Mouse (Mus musculus) G1E-ER4 (cell line): ENCODE results near the gene Adgrv1. TPM values are rescaled to one million over a fixed set of nuclear protein-coding genes. Genes with fewer than 3 reads are reported as not detected.

ENCODE experiments used
- GATA1 ChIP-seq: IDR thresholded peaks from one replicate; pipeline ENCODE4 v1.8.0; 2012; ENCODE audit warnings: low read length, inconsistent platforms
- polyA plus RNA-seq: library from polyadenylated mRNA; stranded (reverse); fragments of >175 nt; gene quantifications from 2 replicates; pipeline ENCODE4 v1.2.3, GENCODE M21; 2012

Gene Adgrv1
- polyA plus RNA-seq, 1 experiment = not detected

DNA sequence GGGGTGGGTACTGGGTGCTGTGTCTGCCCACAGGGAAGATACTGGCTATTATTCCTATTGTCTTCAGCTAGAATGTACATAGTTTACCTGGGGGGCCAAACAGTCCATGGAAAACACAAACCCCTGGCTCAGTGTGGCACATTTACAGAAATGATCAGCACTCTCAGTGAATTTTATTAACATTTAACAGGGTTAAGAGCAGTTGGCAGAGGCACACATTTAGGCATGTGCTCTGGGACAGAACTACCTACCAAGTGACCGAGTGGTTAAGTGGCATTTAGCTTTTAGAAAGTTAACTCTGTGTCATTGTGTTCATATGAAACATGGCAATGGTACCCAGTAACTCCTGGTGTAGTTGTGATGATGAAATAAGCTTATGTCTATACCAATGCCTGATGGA, 304.8 kb downstream of the Adgrv1 start:
- no peak for TF ChIP-seq GATA1

DNA sequence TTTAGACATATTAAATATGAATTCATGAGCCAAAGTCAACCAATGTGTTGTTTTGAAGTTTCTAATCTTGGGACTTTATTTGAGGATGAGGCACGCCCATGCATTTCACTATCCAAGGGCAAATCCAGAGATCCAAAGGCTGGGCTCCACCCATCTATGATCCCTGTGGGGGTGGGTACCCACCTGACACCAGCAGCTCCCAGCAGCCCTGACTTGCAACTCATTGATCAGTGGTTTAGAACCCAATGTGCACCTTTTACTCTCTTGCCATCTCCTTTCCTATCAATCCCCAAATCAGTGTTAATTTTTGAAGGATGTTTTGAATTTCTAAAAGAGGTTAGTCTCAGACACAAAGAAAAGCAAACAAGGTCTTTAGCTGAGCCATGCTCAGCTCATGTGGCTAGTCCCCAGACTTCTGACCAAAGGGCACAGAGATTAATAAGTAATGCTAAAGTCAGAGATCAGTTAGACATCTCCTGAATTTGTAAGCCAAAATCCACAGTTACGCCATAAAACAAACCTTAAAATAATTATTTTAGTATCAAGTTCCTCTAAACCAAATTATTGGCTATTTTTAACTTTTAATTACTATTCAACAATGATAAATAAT, 307.2 kb downstream of the Adgrv1 start:
- no peak for TF ChIP-seq GATA1

DNA sequence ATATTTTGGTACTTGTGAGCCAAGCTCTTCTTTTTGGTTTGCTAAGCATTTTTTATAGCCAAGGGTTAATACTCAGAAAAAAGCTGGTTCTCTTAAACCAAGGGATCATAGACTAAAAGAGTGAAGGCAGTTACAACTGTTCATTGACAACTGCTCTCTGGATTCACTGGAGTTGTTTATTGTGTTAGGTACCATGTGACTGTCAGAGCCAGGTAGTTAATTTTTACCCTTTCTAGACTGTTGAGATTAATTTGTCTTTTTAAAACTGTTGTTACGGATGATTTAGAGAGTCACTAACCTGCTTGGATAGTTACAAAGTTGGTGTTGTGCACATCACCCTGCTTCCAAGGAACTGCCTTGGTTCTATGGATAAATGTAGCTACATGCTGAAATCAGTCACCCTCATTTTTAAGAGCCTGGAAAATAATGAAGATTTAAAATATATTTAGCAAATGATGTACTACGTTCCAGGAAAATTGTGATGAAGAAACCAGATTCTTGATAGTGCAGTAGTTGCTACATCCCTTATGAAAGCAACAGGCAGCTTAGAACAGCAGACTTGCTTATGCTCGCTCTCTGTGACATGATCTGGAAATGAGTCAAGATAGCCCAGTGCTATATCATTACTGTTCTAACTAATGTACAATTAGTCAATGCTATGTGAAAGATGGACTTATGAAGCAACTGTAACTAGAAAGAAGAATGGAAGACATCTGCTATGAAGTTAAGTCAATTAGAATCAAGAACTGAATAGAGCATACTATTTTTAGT, 309.2 kb downstream of the Adgrv1 start:
- TF ChIP-seq GATA1 = no peak

DNA sequence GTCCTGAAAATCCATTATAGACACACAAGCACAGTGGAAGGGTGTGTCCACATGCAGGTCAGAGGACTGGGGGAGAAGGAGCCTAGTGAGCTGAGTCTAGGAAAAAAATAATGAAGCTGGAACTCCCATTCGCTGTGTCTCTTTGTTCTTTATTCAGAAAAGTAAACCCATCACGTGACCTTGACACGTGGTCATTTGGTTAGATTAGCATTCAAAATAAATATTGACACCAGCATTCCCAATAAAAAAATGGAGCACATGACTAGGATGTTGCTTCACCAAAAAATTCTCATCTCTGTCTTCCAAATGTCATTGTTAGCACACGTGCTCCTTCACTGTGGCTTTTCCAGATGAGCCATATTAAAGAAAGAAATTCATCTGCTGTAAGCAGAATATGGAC, 316.4 kb downstream of the Adgrv1 start:
- no peak for TF ChIP-seq GATA1

DNA sequence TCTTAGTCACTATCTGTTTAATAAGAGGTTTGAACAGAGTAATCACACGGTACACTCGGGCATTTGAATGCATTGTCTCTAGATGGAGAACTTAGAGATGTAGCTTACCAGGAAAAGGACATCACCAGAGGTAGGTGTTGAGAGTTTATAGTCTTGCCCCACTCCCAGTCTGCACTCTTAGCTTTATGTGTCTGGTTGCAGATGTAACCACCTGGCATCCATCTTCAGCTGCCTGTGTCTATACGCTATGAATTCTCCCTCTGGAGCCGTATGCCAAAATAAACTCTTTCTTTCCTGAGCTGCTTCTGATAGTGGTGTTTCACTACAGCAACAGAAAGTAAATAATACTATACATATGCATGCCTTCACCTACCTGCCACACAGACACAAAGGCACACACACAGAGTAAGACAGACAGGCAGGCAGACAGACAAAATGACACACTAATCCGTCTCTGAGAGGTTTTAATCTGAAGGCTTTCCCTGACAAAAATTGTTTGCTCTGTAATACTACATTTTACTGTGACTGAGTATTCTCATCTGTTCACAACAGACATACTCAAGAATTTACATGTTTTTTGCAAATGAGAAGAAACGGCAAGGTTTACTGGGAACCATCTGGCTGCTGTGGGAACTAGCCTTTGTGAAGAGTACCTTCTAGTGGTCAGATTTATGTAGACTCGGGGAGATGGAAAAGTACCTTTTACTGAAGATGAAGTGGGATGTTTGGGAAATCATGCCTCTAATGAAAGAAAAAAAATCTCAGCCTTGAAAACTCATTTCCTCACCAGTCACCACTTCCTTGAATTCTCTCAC, 318.4 kb downstream of the Adgrv1 start:
- no peak for TF ChIP-seq GATA1

DNA sequence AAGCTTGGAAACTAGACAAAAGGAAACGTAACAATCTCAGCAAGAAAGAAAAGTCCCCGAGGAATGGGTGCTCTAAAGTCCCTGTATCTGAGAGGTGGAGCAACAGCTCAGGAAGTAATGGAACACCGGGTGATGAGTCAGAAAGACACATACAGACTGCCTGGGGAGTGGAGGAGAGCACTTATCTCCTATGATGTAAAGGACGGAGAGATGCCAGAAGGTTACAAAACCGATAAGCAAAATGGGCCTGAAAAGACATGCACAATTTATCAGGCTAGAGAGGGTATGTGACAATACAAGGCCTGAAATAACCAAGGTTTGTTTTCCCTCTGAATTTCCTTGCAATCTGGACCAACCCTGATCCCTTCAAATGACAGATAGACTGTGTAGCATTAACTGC, 320.8 kb downstream of the Adgrv1 start:
- TF ChIP-seq GATA1 = no peak

DNA sequence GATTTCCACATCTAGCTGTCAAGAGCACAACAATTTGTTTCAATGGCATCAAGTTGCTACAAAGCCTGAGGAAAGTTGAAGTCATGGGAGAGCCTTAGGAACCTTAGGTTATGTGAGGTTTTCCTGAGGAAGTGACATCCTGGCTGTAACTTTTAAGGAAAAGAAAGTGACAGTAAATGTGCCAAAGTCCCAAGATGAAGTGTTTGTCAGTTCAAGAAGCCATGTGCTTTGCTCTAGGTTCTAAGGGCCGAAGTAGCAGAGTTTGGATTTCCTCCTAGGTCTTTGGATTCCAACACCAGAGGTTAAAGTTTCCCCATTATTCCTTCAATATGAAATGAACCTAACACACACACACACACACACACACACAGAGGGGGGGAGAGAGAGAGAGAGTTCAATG, 332.1 kb downstream of the Adgrv1 start:
- no peak for TF ChIP-seq GATA1

DNA sequence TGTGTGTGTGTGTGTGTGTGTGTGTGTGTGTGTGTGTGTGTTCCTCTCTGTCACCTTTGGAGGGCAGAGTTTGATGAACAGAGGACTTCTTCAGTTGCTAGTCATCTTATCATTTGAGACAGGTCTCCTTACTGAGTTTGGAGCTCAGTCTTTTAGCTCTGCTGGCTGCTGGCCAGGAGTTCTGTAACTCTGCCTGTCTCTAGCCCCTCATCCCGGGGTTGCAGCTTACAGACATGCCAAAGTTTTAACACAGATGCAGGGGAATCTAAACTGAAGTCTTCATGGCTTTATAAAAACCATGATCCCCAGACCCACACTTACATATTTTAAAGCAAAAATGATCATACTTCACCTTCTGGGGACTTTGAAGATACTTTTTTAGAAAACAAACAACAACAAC, 338.8 kb downstream of the Adgrv1 start:
- no peak for TF ChIP-seq GATA1

DNA sequence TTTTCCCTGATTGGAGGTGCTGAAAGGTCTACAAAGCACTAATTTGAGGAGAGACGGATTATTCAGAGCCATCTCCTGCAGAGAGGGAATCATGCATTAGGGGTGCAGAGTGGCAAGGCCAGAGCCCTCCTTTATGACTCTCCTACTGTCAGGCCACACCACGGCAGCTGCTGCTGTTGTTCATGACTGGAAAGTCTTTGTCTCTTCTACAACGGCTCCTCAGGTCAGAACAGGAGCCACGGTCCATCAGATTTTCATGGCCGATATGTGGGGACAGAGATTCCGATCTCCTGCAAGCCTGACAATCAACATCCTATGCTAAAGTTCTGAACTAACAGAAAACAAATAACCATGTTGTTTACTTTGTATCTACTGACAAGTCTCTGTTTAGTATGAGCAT, 350.8 kb downstream of the Adgrv1 start:
- no peak for TF ChIP-seq GATA1

DNA sequence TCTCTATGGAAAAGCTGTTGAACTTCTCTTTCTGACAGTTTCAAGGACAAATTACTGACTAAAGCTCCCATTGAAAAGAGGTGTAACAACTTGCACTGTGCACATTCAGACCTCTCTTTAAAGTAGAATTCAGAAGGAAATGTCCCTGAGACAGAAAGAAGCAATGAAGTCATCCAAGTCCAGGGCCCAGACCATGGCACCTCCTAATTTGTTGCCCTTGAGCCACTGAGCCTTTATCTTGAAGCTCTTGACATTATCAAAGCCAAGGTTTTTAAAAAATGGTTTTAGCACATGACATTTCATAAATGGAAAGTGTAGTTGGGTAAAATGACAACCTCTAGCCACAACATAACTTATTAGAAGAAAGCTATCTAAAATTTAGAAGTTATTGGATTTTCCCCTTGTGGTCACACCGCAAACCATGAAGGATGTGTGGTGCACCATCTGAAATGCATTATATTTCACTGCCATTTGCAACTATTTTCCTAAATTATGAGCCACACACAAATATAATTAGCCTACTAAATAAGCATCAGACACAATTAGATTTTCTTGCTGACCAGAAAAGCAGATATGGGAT, 352.2 kb downstream of the Adgrv1 start:
- TF ChIP-seq GATA1 = no peak

DNA sequence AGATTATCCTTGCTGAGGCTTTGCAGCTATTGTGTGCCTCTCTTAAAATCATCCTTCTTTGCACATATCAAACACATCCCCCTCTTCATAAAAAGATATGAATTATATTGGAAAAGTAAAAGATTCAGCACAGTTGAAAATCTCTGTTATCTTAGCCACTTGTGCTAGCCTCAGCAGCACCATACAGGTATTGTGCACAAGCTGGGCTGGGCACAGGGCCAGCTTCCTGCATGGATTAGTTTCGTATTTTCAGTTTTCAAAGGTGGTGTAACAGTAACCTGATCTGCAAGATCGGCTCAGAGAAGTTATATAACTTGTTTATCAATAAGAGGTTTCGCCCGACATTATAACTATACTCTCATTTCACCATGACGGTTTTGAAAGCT, 353.6 kb downstream of the Adgrv1 start:
- TF ChIP-seq GATA1 = no peak

DNA sequence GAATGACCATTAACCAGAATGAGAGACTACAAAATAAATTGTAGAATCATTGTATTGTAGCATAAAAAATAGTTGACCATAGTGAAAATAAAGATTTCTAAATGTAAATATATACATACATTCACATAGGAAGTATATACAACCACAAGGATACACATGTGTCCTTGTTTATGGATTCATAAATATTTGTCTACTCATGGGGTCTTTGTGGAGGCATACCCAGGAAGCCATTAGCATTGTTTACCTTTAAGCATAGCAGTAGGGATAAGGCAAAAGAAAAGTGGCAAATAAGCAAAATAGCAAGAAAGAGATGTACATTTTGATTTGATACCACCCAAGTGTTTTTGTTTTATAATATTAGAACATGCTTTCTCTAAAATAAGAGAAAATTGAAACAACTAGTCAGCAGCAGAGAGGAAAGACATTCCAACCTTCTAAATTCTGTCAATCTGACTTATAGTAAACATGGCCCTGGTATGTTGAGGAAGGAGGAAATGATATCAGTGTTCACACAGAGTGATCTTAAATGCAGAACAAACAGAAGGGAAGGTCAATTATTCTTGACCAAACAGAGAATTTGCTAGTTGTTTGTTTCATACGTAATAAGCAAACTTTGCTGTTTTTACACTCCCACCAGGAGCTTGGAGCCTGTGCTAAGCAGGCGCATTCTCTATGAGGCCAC, 354.1 kb downstream of the Adgrv1 start:
- no peak for TF ChIP-seq GATA1

DNA sequence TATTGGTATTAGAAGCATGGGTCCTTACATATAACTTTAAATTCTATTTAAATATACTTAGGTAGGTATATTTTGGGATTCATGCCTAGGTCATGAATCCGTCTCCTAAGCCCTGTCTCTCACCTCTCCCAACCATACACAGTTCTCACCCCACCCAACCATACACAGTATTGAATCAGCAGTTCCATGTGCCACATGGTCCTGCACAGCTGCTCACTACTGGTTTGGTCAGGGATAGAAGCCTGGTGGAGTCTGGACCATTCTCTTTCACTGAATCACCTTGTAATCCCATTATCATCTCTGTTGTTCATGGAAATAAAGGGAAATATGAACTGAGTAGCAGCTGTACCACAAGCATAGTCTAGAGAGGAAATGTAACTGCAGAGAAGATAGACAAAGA, 359.1 kb downstream of the Adgrv1 start:
- no peak for TF ChIP-seq GATA1

DNA sequence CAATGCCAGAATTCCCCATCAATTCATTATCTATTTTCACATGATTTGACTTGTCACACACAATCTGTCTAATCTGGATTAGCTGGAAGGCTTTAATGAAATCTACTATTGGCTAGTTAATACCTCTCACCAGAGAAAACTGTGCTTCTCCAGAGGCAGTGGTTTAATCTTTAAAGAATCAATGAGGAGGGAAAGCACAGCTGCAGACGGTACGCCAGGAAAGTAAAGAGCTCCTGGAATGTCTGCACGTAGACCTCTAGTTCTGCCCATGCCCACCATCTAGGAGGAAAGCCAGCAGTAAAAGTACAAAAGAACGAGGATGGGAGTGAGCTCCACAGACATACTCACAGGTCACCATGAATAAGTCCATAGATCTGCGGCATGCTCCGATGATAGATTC, 362.6 kb downstream of the Adgrv1 start:
- no peak for TF ChIP-seq GATA1

DNA sequence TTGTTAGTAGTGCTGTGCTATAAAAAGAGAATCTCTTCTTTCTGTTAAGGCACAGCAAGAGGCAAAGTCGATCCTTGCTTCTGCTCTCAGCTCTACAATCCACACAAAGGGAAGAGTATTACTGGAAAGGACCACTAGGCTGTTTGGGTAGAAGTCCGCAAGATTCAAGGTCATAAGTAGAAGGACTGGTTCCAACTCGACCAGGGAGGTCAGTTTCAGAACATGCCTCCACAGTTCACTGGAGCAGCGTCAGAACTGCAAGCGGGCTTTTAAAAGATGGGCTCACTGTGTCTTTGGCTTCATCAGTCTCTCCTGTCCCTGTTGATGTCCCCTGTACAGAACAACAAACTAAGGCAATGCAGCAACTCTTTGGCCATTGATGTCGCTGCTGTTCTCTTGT, 363.9 kb downstream of the Adgrv1 start:
- no peak for TF ChIP-seq GATA1

DNA sequence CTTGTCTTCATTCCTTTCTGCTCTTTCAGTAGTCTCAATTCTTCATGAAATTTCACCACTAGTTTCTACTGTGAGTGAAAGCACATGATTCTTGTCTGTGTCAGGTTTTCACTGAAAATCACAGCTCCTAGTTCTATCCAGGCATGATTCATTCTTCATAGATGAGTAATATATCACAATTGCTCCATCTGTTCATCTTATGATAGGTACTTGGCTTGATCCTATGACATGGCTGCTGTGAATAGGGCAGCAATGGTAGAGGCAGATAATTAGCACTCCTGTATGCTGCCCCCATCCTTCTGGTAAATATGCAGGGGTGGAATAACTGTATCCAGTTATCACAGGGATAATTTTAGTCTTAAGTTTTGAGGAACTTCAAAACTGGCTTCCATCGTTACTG, 368.5 kb downstream of the Adgrv1 start:
- TF ChIP-seq GATA1 = no peak
